Mouse (Mus musculus) heart, embryonic 16.5 days (tissue): ENCODE data around the gene Hint2. TPM values are rescaled to one million over a fixed set of nuclear protein-coding genes. Genes with fewer than 3 reads are reported as not detected.

Experiments
- ATAC-seq: fragments of 200-750 bp; cut with Nextera tagmentation; replicated peaks from 2 replicates; pipeline ENCODE4 v1.8.0; 2017; ENCODE audit warnings: moderate number of reproducible peaks; ENCODE audit not compliant: insufficient read depth, low FRiP score; ENCODE audit errors: extremely low read depth
- H3K27ac ChIP-seq: fragments of 300-500 bp; sonication (generic); 2 replicates; pipeline ENCODE4 v1.5.1; 2014; ENCODE audit warnings: mild to moderate bottlenecking, low read length, control low read depth, moderate library complexity
- H3K27me3 ChIP-seq: fragments of 300-500 bp; sonication (generic); 2 replicates; pipeline ENCODE4 v1.6.1; 2014; ENCODE audit warnings: low read length, mixed read lengths; ENCODE audit not compliant: control insufficient read depth, insufficient read depth
- H3K36me3 ChIP-seq: fragments of 300-500 bp; sonication (generic); 2 replicates; pipeline ENCODE4 v1.6.1; 2014; ENCODE audit not compliant: control insufficient read depth, insufficient read depth
- H3K4me1 ChIP-seq: fragments of 300-500 bp; sonication (generic); 2 replicates; pipeline ENCODE4 v1.6.1; 2014; ENCODE audit warnings: low read length, mixed read lengths; ENCODE audit not compliant: control insufficient read depth, insufficient read depth
- H3K4me2 ChIP-seq: fragments of 300-500 bp; sonication (generic); 2 replicates; pipeline ENCODE4 v1.6.1; 2014; ENCODE audit warnings: low read depth, mild to moderate bottlenecking, control low read depth, low read length
- H3K4me3 ChIP-seq: fragments of 300-500 bp; sonication (generic); 2 replicates; pipeline ENCODE4 v1.5.1; 2014; ENCODE audit warnings: mild to moderate bottlenecking, control low read depth, low read length
- H3K9ac ChIP-seq: fragments of 300-500 bp; sonication (generic); 2 replicates; pipeline ENCODE4 v1.6.1; 2014; ENCODE audit warnings: low read length, control low read depth
- H3K9me3 ChIP-seq: fragments of 300-500 bp; sonication (generic); replicated peaks from 2 replicates; pipeline ENCODE4 v1.6.1; 2016; ENCODE audit warnings: low read length; ENCODE audit not compliant: control insufficient read depth
- WGBS: fragments of 180-500 bp; shearing (Covaris S2); extraction: QIAGEN DNeasy Blood & Tissue Kit; methylation state at CpG from one replicate; pipeline ENCODE4 v1.1.7; 2014; 5-methylcytosine and 5-hydroxymethylcytosine counted together
- polyA plus RNA-seq: library from polyadenylated mRNA; unstranded; fragments of >200 nt; fragmentation: Nextera tagmentation; extraction: Ambion mirVana; gene quantifications from 2 replicates; pipeline ENCODE4 v1.2.1, GENCODE M21; 2015

The Hint2 gene
- polyA plus RNA-seq, 1 experiment from 2014 or later, result 172 TPM

- Histone ChIP-seq H3K9ac (peak within 1 kb of the TSS; percentile 86), H3K27me3 (peaks cover 5% of the 10 kb centered on the region; the same call in 1 of the 2 replicates), H3K4me3 (peak within 1 kb of the TSS; percentile 66), H3K36me3 (no peaks in the 10 kb centered on the region), H3K4me1 (peaks cover 12% of the 10 kb centered on the region), H3K27ac (peak within 1 kb of the TSS; percentile 38), H3K9me3 (no peaks in the 10 kb centered on the region), H3K4me2 (peak within 1 kb of the TSS; percentile 62)
- 4% methylated on average over 34 of the region's 41 CpGs for WGBS
- peak; percentile 93 for ATAC-seq
These were observed 12.6 kb upstream of the Hint2 start, which contains the start of the genes Tmem8b and Fam221b for GRCm38 (mm10) chr4:43668782-43669427. Tmem8b (plus strand) TSS chr4:43668971. Fam221b (minus strand) TSS chr4:43669145.

- Histone ChIP-seq H3K4me1 (peaks cover 9% of the 10 kb centered on the region), H3K4me3 (no peak overlapping the region), H3K9ac (no peak overlapping the region), H3K36me3 (no peaks in the 10 kb centered on the region), H3K9me3 (no peaks in the 10 kb centered on the region), H3K4me2 (no peak overlapping the region), H3K27me3 (peaks cover 16% of the 10 kb centered on the region), H3K27ac (no peak overlapping the region)
- no peak for ATAC-seq
- 15% methylated on average over 4 of the region's 4 CpGs for WGBS
These were observed 10.1 kb upstream of the Hint2 start for GRCm38 (mm10) chr4:43666412-43666811.

DNA sequence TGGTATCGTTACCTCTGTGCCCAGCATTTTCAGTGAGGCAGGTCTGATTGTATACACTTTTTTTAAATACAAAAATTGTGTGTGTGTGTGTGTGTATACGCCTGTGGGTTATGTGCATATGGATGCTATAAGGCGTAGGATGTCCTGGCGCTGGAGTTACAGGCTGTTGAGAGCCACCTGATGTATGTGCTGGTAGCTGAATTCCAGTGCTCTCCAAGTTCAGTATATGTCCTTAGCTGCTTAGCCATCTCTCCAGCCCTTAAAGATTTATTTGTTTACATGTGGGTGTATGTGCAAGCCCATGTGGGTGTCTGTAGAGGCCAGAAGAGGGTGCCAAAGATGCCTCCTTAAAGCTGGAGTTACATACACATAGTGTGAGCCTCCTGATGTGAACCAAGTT is 880 bp upstream of the Hint2 start:
- H3K27ac ChIP-seq, result no peak overlapping the region
- peaks cover 4% of the 10 kb centered on the region for H3K4me1 ChIP-seq
- H3K4me3 ChIP-seq, result peak overlapping the region; percentile 68
- peak overlapping the region; percentile 24 for H3K9ac ChIP-seq
- peaks cover 5% of the 10 kb centered on the region; the same call in 1 of the 2 replicates for H3K27me3 ChIP-seq
- peak overlapping the region; percentile 68 for H3K4me2 ChIP-seq
- no peak for ATAC-seq
- 57% methylated on average over 4 of the region's 4 CpGs for WGBS
- H3K9me3 ChIP-seq, result no peaks in the 10 kb centered on the region
- H3K36me3 ChIP-seq, result no peaks in the 10 kb centered on the region

- WGBS, result 4% methylated on average over 34 of the region's 34 CpGs
- peak; percentile 26 for ATAC-seq
These were observed 469 bp downstream of the Hint2 start for GRCm38 (mm10) chr4:43655656-43656338.

GRCm38 (mm10) chr4:43653161-43654015 is 2.9 kb downstream of the Hint2 start, which contains the start of gene Spag8:
Spag8 (minus strand) TSS chr4:43653594.
- Histone ChIP-seq H3K9ac (no peak within 1 kb of the TSS), H3K27ac (no peak within 1 kb of the TSS), H3K4me1 (peaks cover 4% of the 10 kb centered on the region), H3K36me3 (peaks cover 13% of the 10 kb centered on the region), H3K4me2 (peak within 1 kb of the TSS; percentile 51), H3K27me3 (no peaks in the 10 kb centered on the region), H3K4me3 (peak within 1 kb of the TSS; percentile 23), H3K9me3 (peaks cover 5% of the 10 kb centered on the region)
- WGBS, result 14% methylated on average over 24 of the region's 24 CpGs
- no peak for ATAC-seq

More at GRCm38 (mm10) chr4:43655656-43656338, 469 bp downstream of the Hint2 start:
- Histone ChIP-seq H3K27me3 (no peaks in the 10 kb centered on the region), H3K36me3 (no peaks in the 10 kb centered on the region), H3K4me3 (peak overlapping the region; percentile 68), H3K9ac (peak overlapping the region; percentile 85), H3K4me1 (peaks cover 4% of the 10 kb centered on the region), H3K27ac (peak overlapping the region; percentile 88), H3K9me3 (no peaks in the 10 kb centered on the region), H3K4me2 (peak overlapping the region; percentile 68)

DNA sequence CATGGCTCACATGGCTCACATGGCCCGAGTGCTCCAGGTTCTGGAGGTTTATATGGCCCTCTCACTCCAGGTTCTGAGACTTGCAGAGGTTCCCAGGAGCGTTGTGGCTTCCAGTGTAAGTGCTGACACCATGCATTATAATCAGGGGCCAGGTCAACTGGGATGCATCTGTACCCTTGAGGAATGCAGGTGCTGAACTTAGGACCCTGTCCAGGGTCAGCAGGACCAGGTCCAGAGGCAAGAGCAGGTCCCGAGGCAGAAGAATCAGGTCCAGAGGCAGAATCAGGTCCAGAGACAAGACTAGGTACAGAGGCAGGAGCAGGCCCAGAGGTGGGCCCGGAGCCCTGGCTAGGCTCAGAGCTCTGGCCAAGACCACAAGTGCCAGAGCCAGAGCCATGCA is 3.5 kb downstream of the Hint2 start:
- Histone ChIP-seq H3K9ac (no peak overlapping the region), H3K4me2 (0 out of 2 replicates have a peak overlapping the region, but pooled peaks have one; percentile 51), H3K27me3 (no peaks in the 10 kb centered on the region), H3K4me1 (peaks cover 4% of the 10 kb centered on the region), H3K4me3 (no peak overlapping the region), H3K27ac (no peak overlapping the region), H3K36me3 (peaks cover 13% of the 10 kb centered on the region), H3K9me3 (peaks cover 5% of the 10 kb centered on the region)
- WGBS, result 82% methylated on average over 4 of the region's 4 CpGs
- ATAC-seq, result no peak

DNA sequence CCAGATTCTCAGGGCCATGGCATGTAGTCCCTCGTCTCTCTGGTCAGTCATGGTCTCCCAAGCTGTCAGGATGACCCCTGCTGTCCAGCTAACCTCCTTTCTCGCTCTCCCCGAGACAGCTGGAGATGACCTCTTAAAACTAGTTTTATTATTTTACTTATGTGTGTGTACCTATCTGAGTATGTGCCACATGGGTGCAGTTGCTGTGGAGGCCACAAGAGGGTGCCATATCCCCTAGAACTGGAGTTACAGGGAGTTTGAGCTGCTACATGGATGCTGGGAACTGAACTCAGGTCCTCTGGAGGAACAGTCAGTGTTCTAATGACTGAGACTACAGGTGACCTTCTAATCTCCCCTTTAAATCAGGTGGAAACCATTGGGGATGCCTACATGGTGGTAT is 6.5 kb downstream of the Hint2 start:
- H3K4me1 ChIP-seq, result no peaks in the 10 kb centered on the region
- WGBS, result 91% methylated on average over 3 of the region's 3 CpGs
- no peaks in the 10 kb centered on the region for H3K27me3 ChIP-seq
- no peak overlapping the region for H3K4me2 ChIP-seq
- peaks cover 13% of the 10 kb centered on the region for H3K36me3 ChIP-seq
- H3K9ac ChIP-seq, result no peak overlapping the region
- H3K27ac ChIP-seq, result no peak overlapping the region
- no peak overlapping the region for H3K4me3 ChIP-seq
- no peak for ATAC-seq
- H3K9me3 ChIP-seq, result peaks cover 5% of the 10 kb centered on the region

DNA sequence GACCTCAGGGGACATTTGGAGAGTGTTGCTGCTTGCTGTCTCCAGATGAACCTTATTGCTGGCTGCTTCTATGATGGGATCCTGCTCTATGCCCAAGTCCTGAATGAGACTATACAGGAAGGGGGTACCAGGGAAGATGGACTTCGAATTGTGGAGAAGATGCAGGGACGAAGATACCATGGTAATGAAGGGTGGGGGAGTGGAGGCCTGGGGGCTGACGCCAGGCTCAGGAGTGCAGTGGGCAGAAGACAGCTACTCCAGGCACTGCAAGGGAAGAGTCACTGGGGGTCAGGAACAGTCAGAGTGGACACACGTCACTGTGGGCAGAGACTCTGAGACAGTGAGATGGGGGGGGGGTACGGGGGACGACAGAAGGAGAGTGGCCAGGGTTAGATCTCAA is 15.8 kb downstream of the Hint2 start:
- Histone ChIP-seq H3K9me3 (no peaks in the 10 kb centered on the region), H3K27me3 (no peaks in the 10 kb centered on the region), H3K36me3 (no peaks in the 10 kb centered on the region), H3K4me3 (no peak overlapping the region), H3K4me2 (no peak overlapping the region), H3K4me1 (peaks cover under 1% of the 10 kb centered on the region), H3K27ac (no peak overlapping the region), H3K9ac (no peak overlapping the region)
- WGBS, result 81% methylated on average over 6 of the region's 6 CpGs
- ATAC-seq, result no peak
